In genomic region chr6:149574288-149574687, GRCm38 (mm10) we compare ENCODE assay signal across 15 mouse cellular contexts.
"Had no signal": no experiment of that assay in that cellular context is flagged by ENCODE, and none has a peak within 500 bp of the region (broad histone marks: within the 10 kb centered on the region; RNA-seq: fewer than 3 reads in every experiment).

No protein-coding gene starts in this region.

- DNase-seq: kidney, adult 18-20 months; kidney, adult 9 months; kidney, postnatal 14 days; kidney, postnatal 4 days; liver, embryonic 13.5 days; lung, embryonic 14.5 days; right cerebral cortex, adult 18-20 months; right cerebral cortex, postnatal 14 days; right cerebral cortex, postnatal 4 days; thymus, postnatal 25 days had no signal

- H3K27me3 ChIP-seq: limb, embryonic 12.5 days; limb, embryonic 15.5 days; liver, embryonic 13.5 days; midbrain, embryonic 13.5 days had no signal

- H3K9me3 ChIP-seq: limb, embryonic 12.5 days; limb, embryonic 15.5 days; liver, embryonic 13.5 days; midbrain, embryonic 13.5 days had no signal

- H3K4me1 ChIP-seq: limb, embryonic 12.5 days; limb, embryonic 15.5 days; liver, embryonic 13.5 days; midbrain, embryonic 13.5 days had no signal

- H3K27ac ChIP-seq: limb, embryonic 12.5 days; limb, embryonic 15.5 days; liver, embryonic 13.5 days; macrophage; midbrain, embryonic 13.5 days; stomach, postnatal 0 days had no signal

- H3K4me3 ChIP-seq: limb, embryonic 12.5 days; limb, embryonic 15.5 days; liver, embryonic 13.5 days; midbrain, embryonic 13.5 days had no signal

- H3K36me3 ChIP-seq: limb, embryonic 12.5 days; limb, embryonic 15.5 days; liver, embryonic 13.5 days; midbrain, embryonic 13.5 days had no signal
